ENCODE assay signal across 13 mouse cellular contexts in the genomic region with DNA sequence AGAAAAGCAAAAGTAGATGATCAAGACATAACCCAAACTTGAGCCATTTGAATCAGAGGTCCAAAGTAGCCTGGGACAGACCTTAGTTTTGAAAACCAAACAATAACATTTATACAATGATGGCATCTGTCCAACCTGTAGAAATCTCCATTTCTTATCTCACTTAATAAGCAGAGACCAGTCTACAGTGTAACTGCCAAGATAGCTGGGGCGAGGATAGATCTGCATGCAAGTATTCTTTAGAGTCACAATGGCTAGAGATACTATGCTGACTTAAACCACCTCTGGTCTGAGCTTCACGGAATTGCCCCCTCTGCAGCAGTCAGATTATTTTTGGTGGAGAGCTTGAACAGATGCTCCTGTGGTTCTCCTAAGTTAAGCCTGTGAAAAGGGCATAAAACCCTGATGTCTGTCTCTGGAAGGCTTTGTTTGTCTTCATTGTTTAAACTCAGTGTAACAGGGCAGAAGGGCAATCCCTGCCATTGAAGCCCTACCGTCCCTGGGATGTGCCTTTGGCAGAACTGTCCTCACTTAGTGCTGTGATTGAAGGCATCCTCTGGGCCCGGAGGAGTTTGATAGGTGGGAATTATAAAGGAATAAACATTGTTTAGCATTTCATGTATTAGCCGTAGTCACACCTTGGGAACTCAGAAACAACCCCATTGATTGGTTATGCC.
"Had no signal": no experiment of that assay in that cellular context is flagged by ENCODE, and none has a peak within 500 bp of the region (broad histone marks: within the 10 kb centered on the region; RNA-seq: fewer than 3 reads in every experiment).

No protein-coding gene starts in this region.

- DNase-seq: kidney, adult 8-10 months; kidney, postnatal 25 days; midbrain, embryonic 14.5 days; retina, postnatal 1 day; spleen, adult 18-20 months; thymus, adult 18-20 months; thymus, postnatal 14 days had no signal

- H3K27ac ChIP-seq: left cerebral cortex, adult 2 months; limb, embryonic 10.5 days; liver, embryonic 12.5 days; neural tube, embryonic 12.5 days had no signal

- H3K27me3 ChIP-seq: liver, embryonic 12.5 days; neural tube, embryonic 12.5 days had no signal

- H3K4me1 ChIP-seq: limb, embryonic 10.5 days; liver, embryonic 12.5 days; neural tube, embryonic 12.5 days had no signal

- ATAC-seq: inflammation-experienced regulatory T-cells, adult 6 months; intestine, postnatal 0 days; liver, embryonic 12.5 days had no signal

- H3K36me3 ChIP-seq: limb, embryonic 10.5 days; liver, embryonic 12.5 days; neural tube, embryonic 12.5 days had no signal

- H3K4me2 ChIP-seq: liver, embryonic 12.5 days; neural tube, embryonic 12.5 days had no signal

- H3K9me3 ChIP-seq: limb, embryonic 10.5 days; liver, embryonic 12.5 days; neural tube, embryonic 12.5 days had no signal

- H3K9ac ChIP-seq: liver, embryonic 12.5 days; neural tube, embryonic 12.5 days had no signal

- H3K4me3 ChIP-seq: left cerebral cortex, adult 2 months; limb, embryonic 10.5 days; liver, embryonic 12.5 days; neural tube, embryonic 12.5 days had no signal
